Mouse (Mus musculus): ENCODE data around the gene Mst1.

GRCm38 (mm10) chr9:108128248-108128647 is 48.0 kb downstream of the Mst1 start:
- no peak for TF ChIP-seq CTCF (IDR thresholded peaks at IDR 0.05; ENCODE audit: borderline replicate concordance, extremely low read depth, insufficient read depth, insufficient read length)
- TF ChIP-seq POLR2A (IDR thresholded peaks at IDR 0.05; ENCODE audit: borderline replicate concordance, extremely low read depth, insufficient read depth, insufficient read length, poor library complexity, severe bottlenecking), result no peak

Data from brain, embryonic 14.5 days (tissue).